Mouse (Mus musculus) testis, postnatal 14 days (tissue): ENCODE measurements at regions not wholly inside any gene's neighbourhood (a gene's known extent, or its start where the extent isn't known, plus 50 kb on each side); places are given as distances from the start of the nearest gene placed in this dataset.

ENCODE experiments used
- DNase-seq: peaks from one replicate; pipeline ENCODE4 v3.0.0; 2021; ENCODE audit warnings: low spot score

- DNase-seq = no peak
Observed at GRCm38 (mm10) chr1:64295512-64295945, 173.4 kb upstream of the Klf7 start.

DNA sequence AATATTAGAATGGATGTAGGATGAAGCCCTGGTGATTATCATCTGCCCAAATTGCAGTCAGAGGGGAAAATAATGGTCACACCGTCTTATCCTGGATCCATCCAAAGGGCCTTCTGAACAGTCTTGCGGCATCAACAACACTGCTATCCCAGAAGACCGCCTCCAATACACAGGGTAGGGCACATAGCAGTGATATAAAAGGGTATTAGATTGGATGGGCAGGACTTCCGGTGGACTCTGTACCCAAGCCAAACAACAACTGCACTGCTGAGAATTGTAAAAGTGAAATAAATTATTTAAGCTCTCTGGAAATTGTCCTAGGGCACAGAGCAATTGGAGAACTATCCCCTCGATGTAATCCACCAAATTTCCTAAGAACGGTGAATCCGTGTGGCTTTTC lies 173.0 kb upstream of the Klf7 start:
- DNase-seq = no peak

DNA sequence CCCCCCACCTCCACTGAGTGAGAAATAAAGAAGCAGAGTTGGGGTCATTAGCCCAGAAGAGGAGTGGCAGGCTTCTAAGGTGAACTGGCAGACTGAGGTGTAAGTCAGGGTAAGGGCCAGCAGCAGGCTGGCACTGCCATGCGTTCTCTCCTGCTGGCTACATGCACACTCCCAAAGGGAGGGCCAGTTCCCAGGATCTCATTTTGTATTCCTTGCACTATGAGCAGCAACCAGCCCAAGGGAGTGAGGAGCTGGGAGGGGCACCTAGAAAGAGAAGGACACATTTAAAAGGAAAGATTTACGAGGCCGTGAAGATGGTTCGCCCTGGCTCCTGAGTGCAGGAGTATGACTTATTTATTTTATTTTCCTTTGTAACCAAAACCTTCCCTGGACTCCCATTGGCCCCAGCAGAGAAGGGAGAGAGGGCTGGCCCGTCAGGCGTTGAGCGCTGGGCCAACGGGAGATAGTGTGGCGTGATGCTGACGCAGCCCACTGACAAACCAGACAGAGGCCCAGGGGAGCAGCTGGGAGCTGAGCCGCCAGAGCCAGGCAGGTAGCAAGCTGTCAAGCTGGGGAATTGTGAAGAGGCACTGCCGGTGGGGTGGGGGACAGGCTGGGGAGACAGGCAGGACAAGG lies 166.8 kb upstream of the Klf7 start:
- DNase-seq = peak; percentile 21

GRCm38 (mm10) chr1:64287068-64287467 lies 165.0 kb upstream of the Klf7 start:
- DNase-seq = no peak

DNA sequence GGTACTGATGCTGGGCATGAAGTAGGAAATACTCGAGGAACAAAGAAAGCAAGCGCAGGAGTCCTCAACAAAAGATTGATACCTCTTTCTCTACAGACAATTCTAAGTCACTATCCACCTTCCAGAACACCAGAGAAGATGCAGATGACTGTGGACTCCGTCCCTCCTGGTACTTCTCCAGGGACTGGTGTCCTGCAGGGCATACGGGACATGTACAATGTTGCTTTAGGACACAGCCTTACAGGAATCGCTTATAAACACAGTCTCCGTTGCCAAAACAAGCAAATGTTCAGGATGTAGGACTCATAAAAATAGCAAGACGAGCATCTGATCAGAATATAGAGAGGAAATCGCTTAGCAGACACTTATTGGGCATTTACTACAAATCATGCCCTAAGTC lies 162.6 kb upstream of the Klf7 start:
- DNase-seq = no peak

DNA sequence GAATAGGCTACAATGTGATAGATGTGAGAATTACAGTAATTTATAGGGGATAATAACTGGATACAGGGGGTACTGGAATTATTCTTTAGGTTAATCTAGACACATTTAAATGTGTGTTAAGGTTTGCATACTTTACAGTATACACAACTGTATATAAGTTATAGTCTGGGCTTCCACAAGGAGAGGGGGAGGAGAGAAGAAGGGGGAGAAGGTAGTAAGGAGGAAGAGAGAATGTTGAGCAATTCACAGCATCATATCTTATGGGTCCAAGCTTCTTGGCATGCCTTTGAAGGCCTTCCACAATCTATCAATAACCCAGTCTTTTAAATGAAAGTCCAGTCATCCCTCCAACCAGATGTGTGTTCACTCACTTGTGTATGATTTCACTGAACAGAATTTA lies 153.8 kb upstream of the Klf7 start:
- DNase-seq = no peak

DNA sequence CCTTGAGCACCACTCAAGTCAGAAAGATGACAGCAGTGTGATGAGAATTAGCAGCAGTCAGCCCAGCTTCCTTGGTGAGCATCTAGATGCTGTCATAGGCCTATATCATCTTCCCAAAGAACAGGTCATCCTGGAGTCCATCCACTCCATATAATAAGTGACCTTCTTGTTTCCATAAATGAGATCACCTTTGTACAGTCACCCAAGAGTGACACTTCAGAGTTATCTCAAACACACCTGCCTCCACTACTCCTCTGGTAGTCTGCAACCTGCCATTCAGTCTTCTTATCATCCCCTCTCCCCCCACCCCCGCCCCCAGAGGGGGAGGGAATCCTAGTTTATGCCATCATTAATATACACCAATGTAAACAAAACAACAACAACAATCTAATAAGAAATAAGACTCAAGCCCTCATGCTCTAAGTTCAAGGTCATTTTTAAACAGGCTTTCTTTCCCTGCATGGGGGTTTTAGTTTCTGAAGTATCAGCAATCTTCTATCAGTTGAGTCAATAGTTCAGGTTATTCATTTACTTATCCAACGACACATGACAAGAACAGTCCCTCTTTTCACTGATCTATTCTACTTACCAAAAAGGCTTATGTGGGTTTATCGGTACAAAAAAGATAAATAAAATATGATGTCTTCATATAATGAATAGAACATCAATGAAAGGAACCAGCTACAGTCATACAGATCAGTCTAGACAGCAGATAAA lies 153.2 kb upstream of the Klf7 start:
- DNase-seq = no peak

DNA sequence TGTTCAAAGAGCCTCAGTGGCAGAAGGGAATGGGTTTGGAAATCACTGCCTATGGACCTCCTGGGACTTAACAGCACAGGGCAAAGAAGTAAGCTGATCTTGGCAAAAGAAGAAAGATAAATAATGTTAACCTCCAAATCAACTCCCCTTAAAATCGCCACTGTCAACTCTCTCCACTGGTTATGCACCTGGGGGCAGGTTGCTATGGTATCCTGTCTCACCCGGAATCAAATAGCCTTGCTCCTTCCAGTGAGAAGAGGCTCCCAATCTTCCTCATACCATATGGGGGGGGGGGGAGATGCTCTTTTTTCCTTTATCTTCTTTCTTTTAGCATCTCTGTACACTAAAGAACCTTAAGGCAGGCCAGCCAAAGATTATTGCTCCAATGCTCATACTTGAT lies 135.2 kb upstream of the Klf7 start:
- no peak for DNase-seq

GRCm38 (mm10) chr1:64255554-64256295 lies 133.6 kb upstream of the Klf7 start:
- DNase-seq = no peak

GRCm38 (mm10) chr1:64254673-64255072 lies 132.6 kb upstream of the Klf7 start:
- no peak for DNase-seq

DNA sequence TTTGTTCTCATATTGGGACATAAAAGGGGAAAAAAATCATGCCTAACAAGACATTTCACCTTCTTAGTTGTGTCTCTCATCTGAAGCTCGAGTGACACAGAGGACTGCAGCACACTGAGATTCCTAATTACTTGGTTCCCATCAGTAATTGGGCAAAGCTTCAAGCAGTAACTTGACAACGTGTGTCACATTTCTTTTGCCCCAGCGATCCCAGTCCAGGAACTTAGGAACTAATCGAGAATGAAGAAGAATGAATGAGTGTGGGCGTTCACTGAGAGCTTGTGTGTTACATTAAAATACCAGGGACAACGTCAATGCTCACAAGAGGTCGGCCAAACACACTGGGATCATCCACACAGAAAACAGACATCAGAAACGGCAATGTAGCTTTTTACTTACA lies 131.9 kb upstream of the Klf7 start:
- no peak for DNase-seq

DNA sequence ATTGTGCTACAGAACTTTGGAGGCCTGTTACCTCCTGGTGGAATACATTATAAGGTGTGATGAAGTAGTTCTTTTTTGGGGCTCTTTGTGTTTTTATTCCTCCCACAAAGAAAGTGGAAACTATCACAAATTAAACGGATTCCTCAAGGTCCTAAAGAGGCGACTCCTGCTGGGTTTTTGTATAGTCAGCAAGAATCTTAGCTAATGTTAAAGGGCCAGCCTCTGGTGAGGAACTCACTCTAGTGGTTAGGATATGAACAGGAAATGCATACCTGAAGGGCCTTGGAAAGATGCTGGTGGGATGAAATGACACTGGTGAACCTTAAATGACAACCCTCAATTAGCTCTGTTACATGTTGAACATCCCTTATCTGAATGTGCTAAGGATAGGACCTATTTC lies 120.3 kb upstream of the Klf7 start:
- DNase-seq = no peak

GRCm38 (mm10) chr1:64229654-64230053 lies 107.6 kb upstream of the Klf7 start:
- DNase-seq = no peak

DNA sequence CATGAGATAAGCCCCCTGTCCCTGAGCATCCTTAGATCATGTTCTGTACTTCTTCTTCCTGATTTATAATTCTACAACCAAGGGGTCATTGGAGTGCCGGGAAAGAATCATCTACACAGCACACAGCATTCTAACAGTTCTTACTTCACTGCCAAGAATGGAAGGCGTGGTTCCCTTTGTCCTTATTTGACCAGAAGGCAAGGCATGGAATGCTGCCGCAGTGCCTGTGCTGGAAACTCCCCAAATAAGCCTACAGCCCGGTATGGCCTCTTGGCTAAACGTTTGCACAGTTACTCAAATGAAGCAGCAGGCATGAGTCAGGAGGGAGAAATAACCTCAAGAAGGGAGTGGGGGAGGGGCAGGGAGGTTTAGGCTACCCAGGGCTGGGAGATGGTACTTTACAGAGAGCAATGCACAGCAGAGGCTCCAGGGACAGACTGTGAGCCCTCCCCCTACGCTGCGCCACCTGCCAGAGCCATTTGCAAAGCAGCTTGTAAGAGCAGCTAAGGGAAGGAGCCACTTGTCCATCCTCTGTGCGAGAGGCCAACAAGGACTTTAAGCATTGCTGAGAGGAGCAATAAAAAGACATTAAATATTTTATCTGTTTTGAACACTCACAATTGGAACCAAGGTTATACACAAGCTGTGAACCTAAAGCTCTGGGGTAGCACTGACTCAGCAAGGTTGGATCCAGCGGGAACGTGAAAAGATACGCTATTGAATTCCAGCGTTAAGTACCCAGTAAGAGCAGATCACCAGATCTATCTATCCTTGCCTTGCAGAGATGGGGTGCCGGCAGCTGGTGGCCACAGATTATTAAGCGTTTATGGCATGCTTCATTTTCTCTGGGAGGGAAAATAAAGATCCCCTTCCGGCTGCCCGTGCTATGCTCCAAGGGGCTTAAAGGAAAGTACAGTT lies 104.2 kb upstream of the Klf7 start:
- DNase-seq = peak; percentile 36

DNA sequence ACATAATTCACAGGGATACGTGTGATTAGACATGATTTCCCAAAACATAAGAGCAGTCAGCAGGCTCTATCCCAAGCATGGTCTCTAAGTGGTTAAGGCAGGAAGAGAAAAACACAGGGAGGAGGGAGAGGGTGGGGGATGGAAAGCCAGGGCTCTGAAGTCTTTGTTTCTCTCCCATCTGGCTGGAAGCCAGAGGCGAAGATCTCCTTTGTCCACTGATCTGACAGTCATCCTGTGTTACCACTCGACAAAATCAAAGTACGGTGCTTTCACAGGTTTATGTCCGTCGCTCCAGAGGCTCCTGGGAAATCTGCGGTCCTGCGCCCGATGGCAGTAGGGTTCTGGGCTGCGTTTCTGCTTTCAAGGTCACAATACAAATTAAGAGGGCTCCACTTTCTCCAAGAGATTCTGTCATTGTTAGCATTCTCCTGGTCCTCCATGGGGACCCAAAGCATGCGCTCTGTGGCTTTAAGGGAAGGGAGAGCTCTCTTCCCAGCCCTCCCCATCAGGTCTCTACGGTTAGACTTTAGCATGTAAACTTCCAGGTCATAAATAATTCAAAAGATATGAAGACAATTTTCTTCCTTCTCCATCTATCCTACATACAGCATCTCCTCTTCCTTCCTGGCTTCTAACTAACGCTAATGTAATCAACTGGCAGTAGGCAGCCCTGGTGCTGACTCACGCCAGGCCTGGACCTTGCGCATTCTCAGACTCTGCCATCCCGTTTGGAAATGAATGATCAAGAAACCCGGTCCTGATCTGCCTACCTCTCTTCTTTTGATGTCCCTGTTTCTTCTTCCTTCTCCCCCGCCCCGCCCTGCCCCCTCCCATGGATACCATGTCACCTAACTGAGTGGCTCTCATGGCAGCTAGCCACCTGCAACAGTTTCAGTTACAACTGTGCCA lies 102.0 kb upstream of the Klf7 start:
- no peak for DNase-seq

DNA sequence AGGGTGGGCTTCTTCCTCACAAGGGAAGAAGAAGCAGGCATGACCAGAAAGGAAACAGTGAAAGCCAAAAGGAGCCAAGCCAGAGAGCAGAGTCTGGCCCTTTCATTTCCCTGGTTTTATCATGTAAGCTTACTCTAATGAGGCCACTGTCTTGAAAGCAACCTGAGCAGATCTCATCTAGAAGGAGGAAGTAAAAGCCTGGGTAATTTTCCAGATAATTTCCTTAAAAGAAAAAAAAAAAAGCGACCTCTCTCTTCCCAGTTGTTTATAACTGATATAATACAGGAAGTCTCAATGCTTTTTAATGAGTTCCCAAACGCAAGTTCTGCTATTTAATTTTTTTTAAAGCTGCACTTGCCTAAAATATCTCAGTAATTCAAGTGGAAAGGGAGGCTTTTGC lies 100.4 kb upstream of the Klf7 start:
- no peak for DNase-seq

DNA sequence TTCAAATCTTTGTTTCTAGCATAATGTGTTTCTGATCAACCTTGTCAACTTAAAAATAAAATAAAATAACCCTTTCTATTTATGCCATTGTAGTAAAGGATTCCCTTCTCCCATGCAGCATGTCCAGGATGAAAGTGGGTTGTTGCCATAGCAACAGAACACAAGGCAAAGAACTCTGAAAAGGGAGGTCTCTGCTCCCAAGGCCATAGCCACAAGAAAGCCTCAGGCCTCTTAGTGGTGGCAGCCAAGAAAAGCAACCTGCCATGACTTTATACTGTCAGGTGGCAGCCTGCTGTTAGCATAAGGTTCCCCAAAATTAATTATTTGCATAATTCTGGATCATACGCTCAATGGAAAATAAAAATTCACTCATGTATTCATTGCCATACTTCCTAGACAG lies 98.4 kb upstream of the Klf7 start:
- DNase-seq = no peak

GRCm38 (mm10) chr1:64220040-64220439 lies 98.0 kb upstream of the Klf7 start:
- no peak for DNase-seq

DNA sequence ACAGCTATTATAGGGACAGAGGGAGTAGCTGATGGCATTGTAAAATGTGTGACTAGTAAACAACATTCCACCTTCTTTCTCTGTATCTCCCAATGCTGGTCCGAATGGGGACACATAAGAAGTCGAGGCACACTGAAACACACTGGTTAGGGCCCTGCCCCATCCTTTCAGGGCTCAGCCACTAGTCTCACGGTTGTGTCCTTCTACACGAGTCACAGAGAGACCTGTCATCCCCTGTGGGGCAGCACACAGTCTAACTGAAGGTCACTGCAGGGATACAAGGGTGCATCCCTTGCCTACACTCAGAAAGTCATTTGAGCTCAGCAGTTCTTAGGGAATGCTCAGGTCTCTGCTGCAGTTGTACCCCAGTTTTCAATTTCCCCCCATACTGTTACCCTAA lies 93.6 kb upstream of the Klf7 start:
- DNase-seq = no peak

DNA sequence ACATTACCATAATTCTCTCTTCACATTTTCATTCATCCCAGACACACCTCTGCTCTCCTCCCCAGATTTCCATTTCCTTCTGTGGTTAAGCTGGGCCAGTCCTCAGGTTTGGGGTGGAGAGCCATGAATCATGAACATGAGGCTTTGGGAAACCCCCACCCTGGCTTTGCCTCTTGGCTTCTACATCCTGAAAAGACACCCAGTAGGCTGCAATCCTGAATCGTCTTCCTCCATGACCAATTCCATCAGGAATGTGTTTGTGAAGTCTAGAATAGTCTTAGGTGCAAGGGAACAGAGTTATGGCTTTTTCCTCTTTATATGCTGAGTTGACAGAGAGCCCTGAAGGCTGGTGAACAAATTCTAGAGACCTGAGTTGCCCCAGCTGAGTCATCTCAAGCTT lies 87.0 kb upstream of the Klf7 start:
- DNase-seq = no peak

DNA sequence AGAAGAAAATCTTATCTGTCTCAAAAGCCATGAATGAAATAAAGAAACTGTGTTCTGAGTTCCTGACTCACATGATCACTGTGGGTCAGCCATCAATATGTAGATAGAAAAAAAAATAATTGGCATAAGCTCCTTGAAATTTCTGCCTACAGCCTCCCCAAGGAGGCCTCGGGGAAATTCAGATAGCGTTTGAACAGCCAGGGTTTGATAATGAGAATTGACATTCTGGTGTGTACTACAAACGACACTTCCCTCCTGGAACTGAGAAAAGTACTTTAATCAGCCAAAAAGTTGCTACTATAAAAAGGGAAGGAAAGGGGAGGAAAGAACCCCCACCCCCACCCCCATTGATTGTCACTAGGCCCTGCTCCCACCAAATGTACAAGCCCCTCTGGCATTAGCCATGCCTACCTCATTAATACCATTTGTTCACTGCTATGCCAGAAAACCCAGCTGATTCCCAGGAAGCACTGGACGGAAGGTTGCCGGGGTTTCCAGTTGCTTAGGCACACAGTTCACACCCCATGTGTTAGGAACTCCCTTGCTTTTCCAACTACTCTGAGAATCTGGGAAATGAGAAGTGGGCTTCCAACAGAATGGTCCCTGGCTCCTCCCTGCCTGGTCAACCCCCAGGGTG lies 78.4 kb upstream of the Klf7 start:
- DNase-seq = no peak
